Mouse (Mus musculus) lung, embryonic 15.5 days (tissue): ENCODE data around the gene Fam217a. TPM values are rescaled to one million over a fixed set of nuclear protein-coding genes. Genes with fewer than 3 reads are reported as not detected.
"Not testable (repeated sequence)": the region's sequence is repeated elsewhere in the genome, so short reads cannot be mapped to it uniquely, and the experiment has no call there.

Source experiments
- ATAC-seq: fragments of 200-750 bp; cut with Nextera tagmentation; 2 replicates; pipeline ENCODE4 v1.8.0; 2017; ENCODE audit warnings: moderate number of reproducible peaks, borderline replicate concordance; ENCODE audit not compliant: low FRiP score, low TSS enrichment; ENCODE audit errors: extremely low read depth
- H3K27ac ChIP-seq: fragments of 300-500 bp; sonication (generic); 2 replicates; pipeline ENCODE4 v1.5.1; 2015; ENCODE audit warnings: moderate library complexity, mild to moderate bottlenecking, inconsistent platforms
- H3K27me3 ChIP-seq: fragments of 300-500 bp; sonication (generic); 2 replicates; pipeline ENCODE4 v1.6.1; 2015; ENCODE audit warnings: inconsistent platforms
- H3K36me3 ChIP-seq: fragments of 300-500 bp; sonication (generic); 2 replicates; pipeline ENCODE4 v1.6.1; 2015; ENCODE audit warnings: inconsistent platforms
- H3K4me1 ChIP-seq: fragments of 300-500 bp; sonication (generic); 2 replicates; pipeline ENCODE4 v1.6.1; 2015; ENCODE audit warnings: inconsistent platforms
- H3K4me2 ChIP-seq: fragments of 300-500 bp; sonication (generic); 2 replicates; pipeline ENCODE4 v1.6.1; 2015; ENCODE audit warnings: inconsistent platforms, mild to moderate bottlenecking, moderate library complexity
- H3K4me3 ChIP-seq: fragments of 300-500 bp; sonication (generic); 2 replicates; pipeline ENCODE4 v1.5.1; 2015; ENCODE audit warnings: mild to moderate bottlenecking, inconsistent platforms
- H3K9ac ChIP-seq: fragments of 300-500 bp; sonication (generic); 2 replicates; pipeline ENCODE4 v1.6.1; 2015; ENCODE audit warnings: inconsistent platforms
- H3K9me3 ChIP-seq: fragments of 300-500 bp; sonication (generic); 2 replicates; pipeline ENCODE4 v1.6.1; 2016; ENCODE audit warnings: inconsistent platforms
- WGBS: fragments of 180-500 bp; shearing (Covaris S2); methylation state at CpG from one replicate; pipeline ENCODE4 v1.1.7; 2015; 5-methylcytosine and 5-hydroxymethylcytosine counted together
- polyA plus RNA-seq: library from polyadenylated mRNA; unstranded; fragments of >200 nt; fragmentation: Nextera tagmentation; extraction: Ambion mirVana; gene quantifications from 2 replicates; pipeline ENCODE4 v1.2.1, GENCODE M21; 2015

The Fam217a gene
- polyA plus RNA-seq, 1 experiment from 2014 or later, result 1.5 TPM

DNA sequence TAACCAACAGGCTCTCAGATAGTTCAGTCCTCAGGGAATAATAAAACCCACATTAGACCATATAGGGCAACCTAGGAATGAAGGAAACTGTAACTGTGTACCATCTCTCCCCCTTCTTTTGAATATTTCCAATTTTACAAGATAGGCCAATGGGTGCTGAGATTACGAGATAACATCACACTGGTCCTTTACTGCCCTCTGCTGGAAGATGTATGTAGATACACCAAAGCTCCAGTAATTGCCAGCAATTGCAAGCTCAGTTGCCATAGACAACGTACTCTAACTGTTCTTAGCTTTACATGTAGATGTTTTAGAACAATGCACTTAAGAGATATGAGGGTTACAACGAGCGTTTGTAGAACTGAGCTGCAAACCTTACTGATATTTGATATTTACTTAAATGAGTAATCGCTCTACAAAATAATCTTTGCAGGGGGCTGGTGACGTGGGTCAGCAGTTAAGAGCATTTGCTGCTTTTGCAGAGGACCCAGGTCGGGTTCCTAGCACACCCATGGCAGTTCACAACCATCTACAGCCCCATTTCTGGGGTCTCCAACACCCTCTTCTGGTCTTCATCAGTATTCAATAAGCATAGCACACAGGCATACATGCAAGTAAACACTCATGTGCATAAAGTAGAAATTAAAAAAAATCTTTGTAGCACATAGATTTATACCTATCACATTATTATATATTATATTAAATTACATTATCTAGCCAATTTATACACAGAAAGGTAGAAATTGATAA is 59.5 kb downstream of the Fam217a start:
- Histone ChIP-seq H3K4me3 (no peak overlapping the region), H3K4me1 (no peaks in the 10 kb centered on the region), H3K4me2 (no peak overlapping the region), H3K9ac (no peak overlapping the region), H3K27ac (no peak overlapping the region), H3K27me3 (no peaks in the 10 kb centered on the region), H3K36me3 (no peaks in the 10 kb centered on the region), H3K9me3 (no peaks in the 10 kb centered on the region)
- 34% methylated on average over 7 of the region's 7 CpGs for WGBS
- no peak for ATAC-seq

- H3K27ac ChIP-seq, H3K9me3 ChIP-seq, H3K27me3 ChIP-seq, H3K4me3 ChIP-seq, H3K4me1 ChIP-seq, H3K4me2 ChIP-seq, ATAC-seq, H3K36me3 ChIP-seq, H3K9ac ChIP-seq: not testable (repeated sequence)
- 37% methylated on average over 6 of the region's 8 CpGs for WGBS
Observed at GRCm38 (mm10) chr13:34861166-34861565, 62.9 kb downstream of the Fam217a start.

Other genes with a start within 250 kb of the Fam217a start
- not detected in 2 replicates for gene Fam50b, start 189.5 kb downstream of the Fam217a start, polyA plus RNA-seq
- gene Prpf4b, start 49.0 kb downstream of the Fam217a start, polyA plus RNA-seq, result 61.7 and 66.1 TPM in 2 replicates
- not detected in 2 replicates for gene 4933417A18Rik, start 99 bp upstream of the Fam217a start, polyA plus RNA-seq
- gene Eci3, start 39.5 kb upstream of the Fam217a start, polyA plus RNA-seq, result 0.59 and 1.0 TPM in 2 replicates
- 137 and 144 TPM in 2 replicates for gene Eci2, start 102.8 kb upstream of the Fam217a start, polyA plus RNA-seq